Mouse (Mus musculus) myocyte (in vitro differentiated cells): ENCODE measurements at regions not wholly inside any gene's neighbourhood (a gene's known extent, or its start where the extent isn't known, plus 50 kb on each side); places are given as distances from the start of the nearest gene placed in this dataset.

Experiments
- POLR2A ChIP-seq: IDR thresholded peaks from one replicate; pipeline ENCODE4 v1.6.1; 2011; ENCODE audit warnings: low read depth, mild to moderate bottlenecking, control low read depth, moderate library complexity; ENCODE audit not compliant: insufficient read length
- USF1 ChIP-seq: IDR thresholded peaks from one replicate; pipeline ENCODE4 v1.6.1; 2011; ENCODE audit warnings: low read depth, mild to moderate bottlenecking, control low read depth, moderate library complexity

GRCm38 (mm10) chr17:10112118-10112517 is 207.5 kb downstream of the Qk start:
- TF ChIP-seq POLR2A (no peak), USF1 (no peak)
